Mouse (Mus musculus): ENCODE results near the gene Smco4. TPM values are rescaled to one million over a fixed set of nuclear protein-coding genes. Genes with fewer than 3 reads are reported as not detected.
"Not testable (repeated sequence)": the region's sequence is repeated elsewhere in the genome, so short reads cannot be mapped to it uniquely, and the experiment has no call there.

Smco4 gene
- polyA plus RNA-seq, 1 experiment from 2014 or later = 1.7 TPM

DNA sequence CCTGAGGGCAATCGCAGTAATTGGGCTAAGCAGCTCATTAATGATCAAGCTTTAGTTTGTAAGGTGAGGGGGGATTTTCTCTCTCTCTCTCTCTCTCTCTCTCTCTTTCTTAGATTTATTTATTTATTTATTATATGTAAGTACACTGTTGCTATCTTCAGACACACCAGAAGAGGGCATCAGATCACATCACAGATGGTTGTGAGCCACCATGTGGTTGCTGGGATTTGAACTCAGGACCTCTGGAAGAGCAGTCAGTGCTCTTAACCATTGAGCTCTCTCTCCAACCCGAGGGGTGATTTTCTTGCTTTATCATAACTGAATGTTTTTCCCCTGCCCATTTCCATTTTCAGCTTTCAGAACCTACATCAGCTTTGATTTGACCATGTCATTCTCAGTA lies 2.0 kb downstream of the Smco4 start:
- WGBS = 83% methylated on average over 2 of the region's 2 CpGs
- not testable (repeated sequence) for ATAC-seq (ENCODE audit: low FRiP score); H3K4me3 ChIP-seq; H3K4me2 ChIP-seq (replicated peaks); H3K9me3 ChIP-seq (replicated peaks); H3K27me3 ChIP-seq; H3K9ac ChIP-seq; H3K27ac ChIP-seq; H3K36me3 ChIP-seq
- peaks cover 18% of the 10 kb centered on the region for H3K4me1 ChIP-seq

DNA sequence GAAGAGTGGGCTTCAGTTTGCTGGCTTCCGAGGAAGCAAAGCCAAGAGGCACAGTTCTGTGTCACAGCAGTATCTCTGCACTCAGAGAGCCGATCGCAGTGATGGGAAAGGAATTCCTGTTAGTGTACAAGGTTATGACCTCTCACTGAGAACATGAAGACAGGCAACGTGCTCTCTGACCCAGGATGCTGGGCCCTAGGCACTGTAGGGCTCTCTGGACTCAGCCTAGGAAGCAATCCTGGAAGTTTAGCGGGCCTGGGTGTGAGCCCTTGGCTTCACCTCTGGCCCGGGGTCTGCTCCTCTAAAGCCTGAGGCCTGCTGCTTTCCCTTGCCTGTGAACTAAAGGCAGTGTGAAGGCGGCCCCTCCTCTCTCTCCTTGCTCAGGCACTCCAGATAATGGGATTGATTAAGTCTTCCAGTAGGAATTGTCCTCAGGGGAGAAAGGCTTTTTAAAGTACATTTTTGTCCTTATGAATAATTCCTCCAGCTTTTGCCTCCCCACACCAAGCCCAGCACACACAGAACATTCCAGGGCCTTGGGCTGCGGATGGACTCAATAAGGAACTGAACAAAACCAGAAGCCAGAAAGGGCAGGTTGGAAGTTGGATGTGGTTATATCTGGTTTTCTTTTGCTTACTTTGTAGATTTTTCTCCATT lies 2.8 kb downstream of the Smco4 start:
- H3K27ac ChIP-seq = peak overlapping the region; percentile 40

DNA sequence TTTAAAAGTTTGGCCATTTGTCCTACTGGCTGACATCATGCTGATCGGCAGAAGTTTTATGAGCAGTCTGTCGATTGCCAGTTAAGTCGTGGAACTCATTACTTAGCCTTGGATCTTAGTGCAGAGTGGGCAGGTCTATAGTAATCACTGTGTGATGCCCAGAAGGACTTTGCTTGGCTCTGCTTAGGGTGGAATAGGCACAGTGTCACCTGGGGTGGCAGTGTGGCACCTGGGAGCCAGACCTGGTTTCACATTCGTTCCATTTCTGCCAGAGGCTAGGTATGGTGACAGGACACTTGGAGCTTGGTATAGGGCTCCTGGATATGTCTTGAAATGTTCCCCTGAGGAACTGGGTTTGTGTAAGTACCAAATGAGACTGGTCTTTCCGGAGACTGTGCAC lies 6.8 kb downstream of the Smco4 start:
- WGBS = 90% methylated on average over 5 of the region's 5 CpGs
- H3K4me1 ChIP-seq = peaks cover 26% of the 10 kb centered on the region
- H3K4me2 ChIP-seq (replicated peaks) = no peak overlapping the region
- no peak overlapping the region for H3K9ac ChIP-seq
- no peaks in the 10 kb centered on the region for H3K27me3 ChIP-seq
- no peaks in the 10 kb centered on the region for H3K9me3 ChIP-seq (replicated peaks)
- H3K36me3 ChIP-seq = no peaks in the 10 kb centered on the region
- no peak for ATAC-seq (ENCODE audit: low FRiP score)
- no peak overlapping the region for H3K27ac ChIP-seq
- H3K4me3 ChIP-seq = no peak overlapping the region

More for the DNA sequence above, 2.8 kb downstream of the Smco4 start:
- Histone ChIP-seq H3K4me3 (no peak overlapping the region), H3K36me3 (no peaks in the 10 kb centered on the region), H3K4me1 (peaks cover 18% of the 10 kb centered on the region), H3K9ac (no peak overlapping the region), H3K9me3 (replicated peaks) (no peaks in the 10 kb centered on the region), H3K4me2 (replicated peaks) (no peak overlapping the region), H3K27me3 (no peaks in the 10 kb centered on the region)
- ATAC-seq (ENCODE audit: low FRiP score) = no peak
- 15% methylated on average over 8 of the region's 8 CpGs for WGBS

DNA sequence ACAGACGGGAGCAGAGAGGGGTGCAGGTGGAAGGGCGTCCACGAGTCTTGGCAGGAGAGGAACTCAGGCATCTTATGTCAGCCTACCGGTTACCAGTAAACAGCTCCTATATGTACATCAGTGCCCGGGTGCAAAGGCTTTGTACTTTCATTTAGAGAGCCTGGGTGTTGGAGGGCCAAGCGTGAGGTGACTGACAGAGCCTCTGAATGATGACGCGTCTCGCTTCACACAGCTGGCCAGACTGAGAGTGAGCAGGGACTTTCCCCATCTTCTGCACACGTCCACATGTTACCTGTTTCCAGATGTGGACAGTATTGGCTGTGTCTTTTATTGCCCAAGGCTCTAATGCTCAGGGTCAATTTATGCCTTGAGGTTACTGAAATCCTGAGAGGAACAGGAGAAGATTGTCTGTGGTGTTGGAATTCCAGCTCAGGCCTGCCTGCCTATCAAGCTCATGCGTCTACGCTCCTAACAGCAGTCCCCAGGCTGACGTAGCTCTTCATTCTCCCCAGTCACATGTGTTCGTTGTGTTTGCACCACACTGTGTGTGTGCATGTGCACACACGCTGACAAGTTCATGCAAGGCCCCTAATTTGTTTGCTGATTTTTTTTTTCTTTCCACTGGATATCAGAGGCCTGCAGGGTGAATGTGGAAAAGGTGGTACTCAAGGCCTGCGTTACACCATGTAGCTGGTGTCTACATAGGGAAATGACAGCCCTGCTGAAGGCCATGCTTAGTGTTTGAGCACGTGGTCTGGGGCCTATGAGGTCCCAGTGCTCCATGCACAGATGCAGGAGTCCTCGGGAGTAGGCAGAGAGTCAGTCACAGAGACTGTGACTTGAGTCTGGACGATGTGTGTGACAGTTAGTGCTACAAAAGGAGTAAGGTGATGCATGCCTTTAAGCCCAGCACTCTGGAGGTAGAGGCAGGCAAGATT lies 8.4 kb downstream of the Smco4 start:
- H3K9me3 ChIP-seq (replicated peaks) = no peaks in the 10 kb centered on the region
- H3K4me1 ChIP-seq = peaks cover 18% of the 10 kb centered on the region; the same call in 1 of the 2 replicates
- no peak overlapping the region for H3K27ac ChIP-seq
- WGBS = 77% methylated on average over 19 of the region's 19 CpGs
- no peak overlapping the region for H3K4me3 ChIP-seq
- H3K9ac ChIP-seq = no peak overlapping the region
- H3K4me2 ChIP-seq (replicated peaks) = no peak overlapping the region
- ATAC-seq (ENCODE audit: low FRiP score) = no peak
- no peaks in the 10 kb centered on the region for H3K36me3 ChIP-seq
- no peaks in the 10 kb centered on the region for H3K27me3 ChIP-seq

DNA sequence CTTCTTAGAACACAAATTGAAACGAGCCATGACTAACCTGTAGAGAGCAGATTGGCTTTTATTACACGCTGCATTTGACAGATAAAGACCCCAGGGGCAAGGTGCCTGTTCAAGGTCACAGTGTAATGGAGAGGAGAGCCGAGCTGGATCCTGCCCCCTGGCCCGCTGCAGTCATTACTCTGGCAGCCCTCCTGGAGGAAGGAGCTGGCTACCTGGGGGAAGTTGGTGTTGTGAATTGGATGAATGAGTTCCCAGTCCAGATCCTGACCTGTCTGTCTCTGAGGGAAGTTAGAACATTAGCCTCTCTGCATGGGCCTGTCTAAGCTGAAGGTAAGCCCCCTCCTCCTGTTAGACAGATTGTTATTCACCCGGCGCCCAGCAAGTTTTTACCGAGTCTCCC lies 9.2 kb downstream of the Smco4 start:
- no peak overlapping the region for H3K9ac ChIP-seq
- H3K9me3 ChIP-seq (replicated peaks) = no peaks in the 10 kb centered on the region
- 37% methylated on average over 7 of the region's 7 CpGs for WGBS
- ATAC-seq (ENCODE audit: low FRiP score) = no peak
- H3K4me2 ChIP-seq (replicated peaks) = no peak overlapping the region
- H3K27ac ChIP-seq = no peak overlapping the region
- H3K4me1 ChIP-seq = peaks cover 18% of the 10 kb centered on the region; the same call in 1 of the 2 replicates
- H3K36me3 ChIP-seq = no peaks in the 10 kb centered on the region
- H3K27me3 ChIP-seq = no peaks in the 10 kb centered on the region
- no peak overlapping the region for H3K4me3 ChIP-seq

DNA sequence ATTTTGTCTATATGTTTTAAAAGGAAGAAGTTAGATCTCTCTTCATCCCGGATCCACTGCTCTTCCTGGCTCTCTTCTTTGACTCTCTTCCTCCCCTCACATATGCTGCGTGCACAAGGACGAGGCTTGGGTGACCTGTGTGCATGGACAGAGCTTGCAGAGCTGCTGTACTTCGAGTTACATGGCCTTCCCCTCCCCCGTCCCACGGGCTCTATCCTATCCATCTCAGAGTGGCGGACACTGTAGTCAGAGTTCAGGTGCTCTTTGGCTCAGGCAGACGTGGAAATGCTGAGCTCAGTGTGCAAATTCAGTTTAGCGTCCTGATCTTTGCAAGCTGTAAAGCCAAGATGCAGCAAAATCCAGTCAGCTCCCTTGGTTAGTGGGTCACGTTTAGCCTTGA lies 10.1 kb downstream of the Smco4 start:
- Histone ChIP-seq H3K36me3 (no peaks in the 10 kb centered on the region), H3K9ac (no peak overlapping the region), H3K4me2 (replicated peaks) (no peak overlapping the region), H3K4me1 (peaks cover 18% of the 10 kb centered on the region; the same call in 1 of the 2 replicates), H3K4me3 (no peak overlapping the region), H3K9me3 (replicated peaks) (no peaks in the 10 kb centered on the region), H3K27me3 (no peaks in the 10 kb centered on the region), H3K27ac (no peak overlapping the region)
- 74% methylated on average over 10 of the region's 10 CpGs for WGBS
- ATAC-seq (ENCODE audit: low FRiP score) = no peak

DNA sequence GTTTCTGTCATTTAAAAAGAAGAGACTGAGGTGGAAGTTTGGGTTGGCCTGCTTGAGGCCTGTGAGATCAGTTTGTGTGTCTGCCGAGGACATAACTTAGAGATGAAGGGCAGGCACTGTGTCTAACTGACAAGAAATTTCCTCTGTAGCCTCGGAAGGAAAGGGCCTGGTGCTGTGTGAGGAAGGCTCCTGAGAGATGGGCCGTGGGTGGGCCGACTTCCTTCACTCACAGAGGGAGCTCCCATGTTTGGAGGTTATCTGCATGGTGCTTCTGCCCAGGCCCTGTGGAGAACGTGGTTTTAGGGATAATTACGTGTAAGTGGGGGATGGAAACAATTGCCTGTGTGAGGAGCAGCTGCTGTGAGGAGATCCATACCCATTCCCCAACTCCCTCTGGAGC lies 10.6 kb downstream of the Smco4 start:
- Histone ChIP-seq H3K9me3 (replicated peaks) (no peaks in the 10 kb centered on the region), H3K4me2 (replicated peaks) (no peak overlapping the region), H3K27ac (no peak overlapping the region), H3K9ac (no peak overlapping the region), H3K4me3 (no peak overlapping the region), H3K27me3 (no peaks in the 10 kb centered on the region), H3K36me3 (no peaks in the 10 kb centered on the region), H3K4me1 (peaks cover 18% of the 10 kb centered on the region; the same call in 1 of the 2 replicates)
- 58% methylated on average over 6 of the region's 6 CpGs for WGBS
- no peak for ATAC-seq (ENCODE audit: low FRiP score)

DNA sequence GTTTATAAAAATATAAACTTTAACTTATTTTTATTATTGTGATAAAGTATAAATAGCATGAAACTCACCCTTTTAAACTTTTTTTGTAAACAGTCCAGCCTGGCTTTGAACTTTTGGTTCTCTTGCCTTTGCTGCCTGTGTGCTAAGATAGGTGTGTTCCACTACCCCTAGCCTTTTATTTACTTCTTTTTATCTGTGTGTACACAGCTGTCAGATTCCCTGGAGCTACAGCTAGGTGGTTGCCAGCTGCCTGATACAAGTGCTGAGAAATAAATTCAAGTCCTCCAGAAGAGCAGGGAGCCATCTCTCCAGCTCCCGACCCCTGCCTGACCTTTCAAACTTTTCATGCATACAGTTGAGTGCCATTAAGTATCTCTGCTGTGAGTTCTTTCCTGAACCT lies 12.1 kb downstream of the Smco4 start:
- no peak overlapping the region for H3K4me3 ChIP-seq
- H3K4me1 ChIP-seq = peaks cover 18% of the 10 kb centered on the region
- H3K9ac ChIP-seq = no peak overlapping the region
- no peak for ATAC-seq (ENCODE audit: low FRiP score)
- H3K9me3 ChIP-seq (replicated peaks) = no peaks in the 10 kb centered on the region
- WGBS = 77% methylated on average over 1 of the region's 1 CpGs
- H3K4me2 ChIP-seq (replicated peaks) = no peak overlapping the region
- no peaks in the 10 kb centered on the region for H3K27me3 ChIP-seq
- no peaks in the 10 kb centered on the region for H3K36me3 ChIP-seq
- H3K27ac ChIP-seq = no peak overlapping the region

DNA sequence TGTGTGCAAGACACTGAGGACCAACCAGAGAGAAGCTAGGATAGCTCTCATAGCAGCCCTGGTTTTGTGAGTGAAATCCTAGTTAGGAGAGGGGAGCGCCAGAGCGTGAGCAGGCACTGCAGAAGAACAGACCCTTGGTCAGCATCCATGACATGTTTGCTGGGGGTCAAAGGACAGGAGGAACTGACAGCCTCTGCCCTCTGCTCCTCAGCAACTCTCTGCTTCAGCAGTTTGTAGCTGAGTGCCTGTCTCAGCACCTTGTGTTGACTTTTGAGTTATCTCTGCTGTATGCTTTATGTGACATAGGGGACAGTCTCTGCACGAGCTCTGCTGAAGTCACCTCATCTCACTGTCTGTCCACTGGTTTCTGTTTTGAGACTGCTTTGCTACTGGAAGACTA lies 13.6 kb downstream of the Smco4 start:
- H3K4me1 ChIP-seq = peaks cover 26% of the 10 kb centered on the region
- ATAC-seq (ENCODE audit: low FRiP score) = no peak
- 64% methylated on average over 3 of the region's 3 CpGs for WGBS

DNA sequence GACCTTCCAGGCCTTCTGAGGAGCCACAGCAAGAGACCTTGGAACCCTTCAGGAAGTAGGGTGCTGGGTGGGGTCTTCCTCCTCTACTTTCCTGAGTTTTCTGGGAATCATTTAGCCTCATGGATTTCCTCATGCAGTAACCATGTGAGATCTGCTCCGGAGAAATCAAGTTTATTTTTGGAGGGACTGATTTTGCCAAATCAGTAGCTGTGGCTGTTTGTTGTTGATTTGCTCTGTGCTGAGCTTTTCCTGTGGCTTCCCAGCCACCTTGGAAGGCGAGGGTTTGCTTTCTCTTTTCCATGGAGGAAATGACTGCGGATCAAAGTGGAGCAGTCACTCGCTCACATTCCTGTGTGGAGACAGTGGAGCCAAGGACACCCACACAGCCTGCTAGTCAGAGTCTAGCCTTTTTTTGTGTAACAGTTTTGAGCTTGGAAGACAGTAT lies 14.2 kb downstream of the Smco4 start:
- Histone ChIP-seq H3K36me3 (no peaks in the 10 kb centered on the region), H3K27me3 (no peaks in the 10 kb centered on the region), H3K9ac (no peak overlapping the region), H3K27ac (no peak overlapping the region), H3K4me3 (no peak overlapping the region), H3K4me1 (peaks cover 22% of the 10 kb centered on the region), H3K4me2 (replicated peaks) (no peak overlapping the region), H3K9me3 (replicated peaks) (no peaks in the 10 kb centered on the region)
- WGBS = 73% methylated on average over 4 of the region's 4 CpGs
- ATAC-seq (ENCODE audit: low FRiP score) = no peak

More for the DNA sequence above, 13.6 kb downstream of the Smco4 start:
- no peaks in the 10 kb centered on the region for H3K27me3 ChIP-seq
- H3K36me3 ChIP-seq = no peaks in the 10 kb centered on the region
- no peaks in the 10 kb centered on the region for H3K9me3 ChIP-seq (replicated peaks)
- no peak overlapping the region for H3K27ac ChIP-seq
- H3K4me3 ChIP-seq = no peak overlapping the region
- H3K4me2 ChIP-seq (replicated peaks) = no peak overlapping the region
- no peak overlapping the region for H3K9ac ChIP-seq

DNA sequence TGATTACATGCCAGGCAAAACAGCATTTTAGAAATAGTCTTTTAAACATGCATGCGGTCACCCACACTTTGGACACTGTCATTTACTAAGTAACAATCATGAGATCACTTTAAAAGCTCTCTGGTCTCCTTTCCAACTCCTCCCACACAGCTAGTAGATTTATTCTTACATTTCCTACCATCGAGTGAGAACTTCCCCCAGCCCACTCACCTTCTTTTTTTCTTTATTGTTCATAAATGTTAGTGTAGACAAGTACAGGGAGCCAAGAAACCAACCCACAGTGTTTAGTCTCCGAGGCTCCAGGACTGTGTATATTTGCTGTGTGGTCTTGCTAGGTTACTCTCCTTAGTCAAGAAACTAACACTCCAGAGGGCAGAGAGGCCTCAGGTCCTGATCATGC lies 16.1 kb downstream of the Smco4 start:
- Histone ChIP-seq H3K27me3 (no peaks in the 10 kb centered on the region), H3K9ac (no peak overlapping the region), H3K4me3 (no peak overlapping the region), H3K9me3 (replicated peaks) (no peaks in the 10 kb centered on the region), H3K27ac (no peak overlapping the region), H3K36me3 (no peaks in the 10 kb centered on the region), H3K4me1 (peaks cover 12% of the 10 kb centered on the region), H3K4me2 (replicated peaks) (no peak overlapping the region)
- 88% methylated on average over 3 of the region's 3 CpGs for WGBS
- no peak for ATAC-seq (ENCODE audit: low FRiP score)

DNA sequence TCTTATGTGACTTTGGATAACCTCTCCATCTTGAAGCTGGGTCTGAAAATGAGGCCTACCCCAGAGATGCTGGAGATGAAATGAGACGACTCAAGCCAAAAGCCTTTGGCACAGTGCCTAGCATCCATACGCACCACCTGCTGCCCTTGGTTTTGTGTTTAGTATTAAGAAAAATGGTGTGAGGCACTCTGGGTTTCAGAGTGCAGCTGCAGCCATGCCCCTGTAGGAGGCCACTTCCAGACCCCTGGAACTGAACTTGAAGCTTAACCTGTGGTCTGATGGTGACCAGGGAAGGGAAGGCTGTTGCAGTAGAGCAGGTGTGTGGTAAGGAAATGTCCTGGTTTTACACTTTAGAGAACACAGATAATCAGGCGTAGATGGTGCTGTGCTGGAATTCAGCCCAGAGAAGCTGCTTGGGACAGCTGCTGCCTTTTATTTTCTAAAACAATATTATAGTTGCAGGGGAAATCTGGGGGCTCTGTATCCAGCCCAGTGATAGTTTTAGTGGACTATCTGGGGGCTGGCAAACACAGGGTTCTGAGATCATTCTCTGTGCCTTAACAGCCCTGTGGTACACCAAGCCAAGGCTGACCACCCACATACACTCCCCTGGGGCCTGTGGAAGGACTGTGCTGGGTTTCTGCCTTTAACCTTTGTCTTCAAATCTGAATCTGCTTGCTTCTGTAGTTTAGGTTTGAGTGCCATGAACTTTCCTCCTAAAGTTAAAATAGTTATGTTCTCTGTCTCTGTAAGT lies 17.5 kb downstream of the Smco4 start:
- Histone ChIP-seq H3K9me3 (replicated peaks) (no peaks in the 10 kb centered on the region), H3K4me3 (no peak overlapping the region), H3K27me3 (no peaks in the 10 kb centered on the region), H3K9ac (no peak overlapping the region), H3K27ac (no peak overlapping the region), H3K4me1 (peaks cover 12% of the 10 kb centered on the region), H3K36me3 (no peaks in the 10 kb centered on the region), H3K4me2 (replicated peaks) (no peak overlapping the region)
- WGBS = 48% methylated on average over 3 of the region's 3 CpGs
- ATAC-seq (ENCODE audit: low FRiP score) = peak; percentile 37; the same call in 1 of the 2 replicates
